Mouse (Mus musculus) neutrophil, adult 5-6 weeks (primary cell): ENCODE measurements around the gene Rhog. TPM values are rescaled to one million over a fixed set of nuclear protein-coding genes. Genes with fewer than 3 reads are reported as not detected.

Experiments
- ATAC-seq: fragments of 151-379, 151-347 bp; 2 replicates; pipeline ENCODE4 v1.8.0; 2017; ENCODE audit warnings: mild to moderate bottlenecking, moderate TSS enrichment; ENCODE audit not compliant: insufficient number of reproducible peaks, poor library complexity, low FRiP score, severe bottlenecking; ENCODE audit errors: extremely low read depth
- total RNA-seq: library from RNA; stranded (forward); fragments of 200-1000 nt; gene quantifications from 2 replicates; pipeline ENCODE4 v1.2.3, GENCODE M21; 2017

The Rhog gene
- total RNA-seq, 1 experiment from 2014 or later = 118 TPM

GRCm38 (mm10) chr7:102256636-102257035 lies 782 bp upstream of the Rhog start:
- no peak for ATAC-seq

GRCm38 (mm10) chr7:102253631-102254030 lies 2.2 kb downstream of the Rhog start:
- no peak for ATAC-seq

- peak; percentile 71 for ATAC-seq
These were observed 5.1 kb downstream of the Rhog start for GRCm38 (mm10) chr7:102250631-102251214.

- peak; percentile 44 for ATAC-seq
These were observed 5.8 kb downstream of the Rhog start for GRCm38 (mm10) chr7:102249896-102250630.

- ATAC-seq = peak; percentile 10; the same call in 1 of the 2 replicates
These were observed 6.3 kb downstream of the Rhog start for GRCm38 (mm10) chr7:102249531-102249895.

GRCm38 (mm10) chr7:102248691-102249404 lies 7.0 kb downstream of the Rhog start:
- peak; percentile 23; the same call in 1 of the 2 replicates for ATAC-seq

- no peak for ATAC-seq
These were observed 8.7 kb downstream of the Rhog start for GRCm38 (mm10) chr7:102246956-102247797.

- no peak for ATAC-seq
These were observed 9.6 kb downstream of the Rhog start for GRCm38 (mm10) chr7:102246265-102246664.

GRCm38 (mm10) chr7:102245775-102246174 lies 10.1 kb downstream of the Rhog start:
- no peak for ATAC-seq

GRCm38 (mm10) chr7:102244782-102245535 lies 10.9 kb downstream of the Rhog start:
- no peak for ATAC-seq

GRCm38 (mm10) chr7:102243870-102244269 lies 12.0 kb downstream of the Rhog start:
- peak; percentile 43; the same call in 1 of the 2 replicates for ATAC-seq

- ATAC-seq = no peak
These were observed 12.9 kb downstream of the Rhog start for GRCm38 (mm10) chr7:102242917-102243316.

- ATAC-seq = no peak
These were observed 13.5 kb downstream of the Rhog start for GRCm38 (mm10) chr7:102242371-102242770.

- ATAC-seq = no peak
These were observed 16.3 kb downstream of the Rhog start for GRCm38 (mm10) chr7:102239591-102239990.

- ATAC-seq = no peak
These were observed 17.1 kb downstream of the Rhog start for GRCm38 (mm10) chr7:102238686-102239286.

GRCm38 (mm10) chr7:102233059-102233458 lies 22.8 kb downstream of the Rhog start:
- ATAC-seq = no peak

- no peak for ATAC-seq
These were observed 26.0 kb downstream of the Rhog start for GRCm38 (mm10) chr7:102229814-102230213.

- ATAC-seq = no peak
These were observed 27.7 kb downstream of the Rhog start for GRCm38 (mm10) chr7:102228049-102228670.
